Mouse (Mus musculus) left cerebral cortex, adult 2 months (tissue): Measurements from ENCODE around the gene 4932438H23Rik. TPM values are rescaled to one million over a fixed set of nuclear protein-coding genes. Genes with fewer than 3 reads are reported as not detected.
A peak's percentile ranks its signal among the peaks of the same experiment; 100 is the strongest.

Experiments used
- DNase-seq, 2 experiments: peaks; one replicate each; pipeline ENCODE4 v3.0.0; 2021 to 2022; ENCODE audit warnings: low spot score in 2 of 2, mixed read lengths in 1 of 2; ENCODE audit errors: extremely low spot score in 1 of 2
- H3K27ac ChIP-seq: fragments of 200-600 bp; 2 replicates; pipeline ENCODE4 v1.8.1; 2022
- H3K4me3 ChIP-seq: fragments of 200-600 bp; 2 replicates; pipeline ENCODE4 v1.8.1; 2022
- CTCF ChIP-seq: fragments of 200-600 bp; IDR thresholded peaks from 2 replicates; pipeline ENCODE4 v1.8.1; 2022; ENCODE audit warnings: antibody characterized with exemption, mild to moderate bottlenecking, moderate library complexity
- intact Hi-C: fragments of 180-260 bp; cut with DNase I; formaldehyde crosslinking; loops from one replicate; pipeline ENCODE4 v1.15.1; 2025
- total RNA-seq, 2 experiments: library from RNA; stranded (reverse); gene quantifications; 2 replicates each; pipeline ENCODE4 v1.2.3; 2021

Gene 4932438H23Rik
- total RNA-seq, 2 experiments from 2014 or later: 0.72 to 0.91 TPM

DNA sequence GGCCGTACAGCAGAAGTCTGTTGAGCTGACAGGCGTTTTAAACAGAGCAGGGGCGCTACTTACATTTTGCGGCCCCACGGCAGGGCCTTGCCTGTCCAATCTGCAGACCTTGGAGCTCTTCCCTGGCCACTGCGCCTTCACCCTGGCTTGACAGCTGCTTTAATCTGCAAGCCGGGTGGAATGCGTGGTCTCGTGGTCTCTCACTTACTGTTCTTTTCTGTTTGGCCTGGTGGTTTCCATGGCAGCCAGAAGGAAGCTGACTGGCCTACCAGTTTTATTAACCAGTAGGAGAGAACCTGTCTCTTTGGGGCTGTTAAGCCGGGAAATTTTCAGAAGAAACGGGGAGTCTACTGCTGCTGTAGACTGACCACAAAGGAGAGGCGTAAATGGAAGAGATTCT, 26.0 kb downstream of the 4932438H23Rik start:
- no peak overlapping the region for H3K27ac ChIP-seq
- no peak for DNase-seq
- TF ChIP-seq CTCF: no peak
- no peak overlapping the region for H3K4me3 ChIP-seq
- intact Hi-C loops: no loop called here

DNA sequence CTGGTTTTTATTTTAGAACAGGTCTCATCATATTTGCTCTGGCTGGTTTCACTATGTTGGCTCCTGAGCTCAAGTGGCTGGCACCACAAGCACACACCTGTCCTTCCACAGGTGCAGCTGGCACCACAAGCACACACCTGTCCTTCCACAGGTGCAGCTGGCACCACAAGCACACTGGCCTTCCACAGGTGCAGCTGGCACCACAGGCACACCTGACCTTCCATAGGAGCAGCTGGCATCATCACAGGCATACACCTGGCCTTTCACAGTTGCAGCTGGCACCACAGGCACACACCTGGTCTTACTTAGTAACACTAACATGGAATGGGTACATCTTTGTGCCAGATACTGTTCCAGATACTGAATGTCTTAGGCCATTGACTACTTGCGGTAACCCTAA, 27.8 kb downstream of the 4932438H23Rik start:
- no peak for TF ChIP-seq CTCF
- intact Hi-C loops: no loop called here
- DNase-seq: no peak
- H3K27ac ChIP-seq: no peak overlapping the region
- no peak overlapping the region for H3K4me3 ChIP-seq

DNA sequence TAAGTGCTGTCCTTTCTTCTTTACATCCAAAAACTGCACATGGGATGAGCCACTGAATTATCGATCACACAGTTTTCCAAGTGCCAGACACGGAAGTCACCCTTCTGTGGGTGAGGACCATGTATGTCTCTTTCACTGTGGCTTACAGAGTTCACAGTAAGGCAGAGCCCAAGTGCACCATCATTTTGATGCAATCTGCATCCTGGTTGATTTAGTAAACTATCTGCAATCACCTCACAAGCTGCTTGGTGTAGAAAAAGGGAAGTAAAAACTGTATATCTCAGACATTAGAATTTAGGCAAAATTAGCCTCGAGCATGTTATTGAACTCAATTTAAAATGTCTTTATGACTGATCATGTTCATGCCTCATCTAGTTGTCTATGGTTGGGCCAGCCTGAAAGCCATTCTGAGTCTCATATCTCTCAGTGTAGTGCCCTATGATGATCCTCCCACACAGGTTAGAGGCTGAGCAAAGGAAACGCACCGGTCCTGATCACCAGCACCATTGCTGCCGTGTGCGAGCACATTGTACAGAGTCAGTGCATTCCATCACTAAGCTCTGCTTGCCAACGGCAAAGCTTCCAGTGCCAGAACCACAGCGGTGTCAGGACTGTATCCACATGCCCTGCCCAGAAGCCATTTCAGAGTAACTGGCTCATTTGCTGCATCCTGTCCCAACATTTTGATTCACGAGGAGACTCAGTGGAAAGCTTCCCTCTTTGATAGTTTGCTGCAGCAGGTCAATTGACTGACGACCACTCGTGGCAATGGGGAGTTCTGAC, 30.1 kb downstream of the 4932438H23Rik start:
- Histone ChIP-seq H3K27ac (no peak overlapping the region), H3K4me3 (no peak overlapping the region)
- TF ChIP-seq CTCF: no peak
- DNase-seq: no peak
- intact Hi-C loops: no loop called here

DNA sequence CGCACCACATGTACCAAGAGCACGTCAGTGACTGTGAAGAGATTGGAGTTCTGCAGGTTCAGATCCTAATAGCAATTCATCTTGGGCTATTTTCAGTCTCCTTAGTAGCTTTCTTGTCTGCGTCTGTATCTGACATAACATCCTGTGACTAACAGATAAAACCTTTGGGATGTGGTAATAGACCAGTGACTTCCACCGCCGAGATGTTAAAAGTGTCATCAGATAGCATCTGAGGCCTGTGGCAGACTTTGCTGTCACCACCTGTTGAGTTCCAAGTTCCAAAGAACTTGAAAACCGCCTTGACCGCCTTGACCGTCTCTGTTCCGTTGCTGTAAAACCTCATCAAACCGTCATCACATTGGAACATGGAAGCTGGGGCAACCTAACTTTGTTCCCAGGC, 31.1 kb downstream of the 4932438H23Rik start:
- no peak for DNase-seq
- H3K27ac ChIP-seq: no peak overlapping the region
- no peak for TF ChIP-seq CTCF
- intact Hi-C loops: no loop called here
- H3K4me3 ChIP-seq: no peak overlapping the region

DNA sequence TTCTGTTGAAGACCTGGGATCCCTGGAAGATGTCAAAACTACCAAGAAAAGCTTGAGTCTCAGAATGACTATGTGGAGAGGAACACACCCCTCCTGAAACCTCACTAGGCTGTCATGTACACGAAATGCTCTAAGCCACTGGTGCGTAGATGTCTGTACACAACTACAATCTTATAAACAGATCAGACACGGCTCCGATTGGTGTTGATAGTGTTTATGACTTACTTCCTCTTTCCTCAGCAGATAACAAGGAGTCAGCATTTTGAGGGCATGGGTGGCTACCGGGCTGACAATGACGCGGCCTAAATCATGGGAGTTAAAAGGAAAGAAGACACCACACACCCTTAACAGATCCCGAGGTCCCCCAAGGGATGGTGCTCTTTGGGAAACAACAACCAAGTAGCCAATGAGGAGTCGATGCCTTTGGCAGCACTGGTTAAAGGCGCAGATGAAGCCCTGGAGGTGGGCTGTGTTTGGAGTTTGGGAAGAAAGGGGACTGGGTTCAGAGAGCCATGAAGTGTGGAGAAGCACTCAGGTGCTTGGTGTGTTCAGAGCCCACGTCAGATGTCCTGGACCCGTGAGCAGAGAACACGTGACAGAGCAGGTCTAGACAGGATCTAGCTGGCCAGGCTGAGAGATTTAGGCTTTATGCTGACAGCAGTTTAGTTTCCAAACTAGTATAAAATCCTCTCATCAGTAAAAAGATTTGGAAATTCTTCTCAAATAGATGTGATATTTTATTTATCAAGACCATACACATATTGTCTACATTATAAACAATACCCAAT, 33.2 kb downstream of the 4932438H23Rik start:
- H3K27ac ChIP-seq: no peak overlapping the region
- intact Hi-C loops: no loop called here
- DNase-seq: no peak
- no peak for TF ChIP-seq CTCF
- H3K4me3 ChIP-seq: no peak overlapping the region

DNA sequence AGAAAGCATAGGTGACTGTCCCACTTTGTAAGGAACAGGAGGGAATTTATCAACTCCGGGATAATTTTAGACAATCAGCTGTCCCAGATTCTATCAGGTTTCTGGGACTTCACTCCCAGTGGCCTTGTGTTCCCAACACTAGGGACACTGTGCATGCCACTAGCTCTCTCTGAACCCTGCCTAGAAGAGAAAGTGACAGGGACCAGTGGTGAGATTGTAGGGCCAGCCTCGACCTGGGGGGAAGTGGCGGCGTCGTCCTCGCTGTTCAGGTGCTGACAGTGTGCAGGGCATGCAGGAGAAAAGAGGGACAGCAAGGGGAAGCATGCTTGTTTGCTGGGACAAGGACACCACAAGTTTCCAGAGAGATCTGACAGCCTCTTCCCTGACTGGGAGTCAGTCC, 37.2 kb downstream of the 4932438H23Rik start:
- intact Hi-C loops: no loop called here
- H3K4me3 ChIP-seq: no peak overlapping the region
- TF ChIP-seq CTCF: no peak
- DNase-seq: no peak
- no peak overlapping the region for H3K27ac ChIP-seq

DNA sequence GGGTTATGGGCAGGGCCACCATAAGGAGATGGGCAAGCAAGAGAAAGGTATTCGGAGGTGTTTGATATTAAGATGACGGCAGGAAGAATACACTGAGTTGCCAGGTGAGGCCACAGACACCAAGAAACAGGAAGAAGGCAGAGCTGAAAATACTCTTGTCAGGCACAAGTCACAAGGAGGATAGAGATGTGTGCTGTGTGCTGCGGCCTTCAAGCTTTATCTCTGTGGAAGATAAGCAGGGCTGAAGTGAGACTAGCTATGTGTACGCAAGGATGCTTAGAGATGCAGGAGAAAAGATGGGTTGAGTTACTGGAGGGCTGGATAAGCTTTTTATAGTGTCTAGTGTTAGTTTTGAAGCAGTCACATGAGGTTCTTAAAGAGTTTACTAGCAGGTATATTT, 37.7 kb downstream of the 4932438H23Rik start:
- Histone ChIP-seq H3K4me3 (no peak overlapping the region), H3K27ac (no peak overlapping the region)
- DNase-seq: no peak
- intact Hi-C loops: no loop called here
- no peak for TF ChIP-seq CTCF

DNA sequence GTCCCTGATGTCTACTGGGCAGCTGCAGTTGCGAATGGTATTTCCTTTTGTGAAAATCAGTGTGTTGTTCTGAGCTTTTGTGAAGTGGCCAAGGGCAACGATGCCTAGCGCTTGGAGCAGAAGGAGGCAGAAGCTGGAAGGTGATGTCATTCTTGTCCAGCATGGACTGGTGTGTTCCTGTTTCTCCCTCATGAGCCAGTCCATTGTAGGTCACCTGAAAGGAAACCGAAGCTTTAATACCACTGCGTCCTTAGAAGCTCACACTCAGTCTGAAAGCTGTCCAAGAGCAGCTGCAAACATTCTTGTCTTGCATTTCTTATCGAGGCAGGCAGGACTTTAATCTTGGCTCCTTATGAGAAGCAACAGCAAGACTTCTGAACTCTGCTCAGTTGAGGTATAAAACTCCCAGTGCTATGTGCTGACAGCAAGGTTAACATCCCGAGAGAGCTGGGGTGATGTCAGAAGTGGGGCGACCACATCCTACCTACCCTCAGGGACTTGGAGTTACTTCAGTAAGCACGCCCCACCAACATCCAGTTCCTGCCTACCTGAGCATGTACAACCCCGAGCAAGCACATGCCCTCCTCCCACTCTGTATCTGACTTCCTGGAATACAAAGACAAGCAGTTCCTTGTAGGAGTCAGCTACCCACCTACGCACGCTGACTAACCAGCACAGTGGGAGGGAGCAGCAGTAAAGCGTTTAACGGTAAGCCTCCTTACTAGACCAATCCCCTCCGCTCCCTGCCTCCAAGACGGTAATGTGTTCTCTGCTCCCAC, 38.7 kb downstream of the 4932438H23Rik start:
- TF ChIP-seq CTCF: no peak
- intact Hi-C loops: loop anchor here (1.0 kb wide), 1 partner anchor 12 kb away; the partner anchor contains the start of gene Paxbp1
- H3K27ac ChIP-seq: no peak overlapping the region
- DNase-seq: peak; percentile 50 to 66
- no peak overlapping the region for H3K4me3 ChIP-seq

DNA sequence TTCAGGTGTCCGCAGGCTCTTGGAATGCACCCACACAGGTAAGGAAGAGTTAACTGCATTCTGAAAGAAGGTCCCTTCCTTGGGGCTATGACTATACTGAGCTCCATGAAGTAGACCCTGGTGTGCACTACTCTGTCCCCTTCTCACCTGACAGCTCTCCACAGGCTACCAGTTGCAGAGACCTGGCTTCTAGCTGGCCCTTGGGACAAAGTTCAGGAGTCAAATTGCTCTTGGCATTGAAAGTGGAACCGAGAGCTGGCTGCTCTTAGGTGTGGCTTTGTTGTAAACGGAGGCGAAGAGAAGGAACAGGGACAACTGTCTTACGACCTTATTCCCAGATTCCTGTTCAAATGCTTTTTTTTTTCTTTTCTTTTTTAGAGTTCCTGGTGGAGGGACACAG, 39.8 kb downstream of the 4932438H23Rik start:
- Histone ChIP-seq H3K4me3 (no peak overlapping the region), H3K27ac (no peak overlapping the region)
- intact Hi-C loops: no loop called here
- no peak for DNase-seq
- no peak for TF ChIP-seq CTCF

DNA sequence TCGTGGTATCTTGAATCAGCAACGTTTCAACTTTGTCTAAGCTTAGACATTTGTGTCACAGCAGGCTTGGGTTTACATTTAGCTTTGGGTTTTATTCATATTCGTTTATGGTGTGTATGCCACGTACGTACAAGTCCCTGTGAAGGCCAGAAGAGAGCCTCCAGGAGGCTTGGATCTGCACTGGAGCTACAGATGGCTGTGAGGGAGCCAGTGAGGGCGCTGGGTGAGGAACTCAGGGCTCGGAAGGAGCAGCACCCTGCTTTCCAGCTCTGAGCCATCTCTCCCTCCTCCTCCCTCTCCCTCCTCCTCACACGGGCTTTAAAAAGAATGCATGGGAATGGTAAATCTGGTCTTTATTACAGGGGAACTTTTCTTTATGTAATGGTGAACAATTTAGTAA, 41.3 kb downstream of the 4932438H23Rik start:
- no peak for TF ChIP-seq CTCF
- no peak for DNase-seq

DNA sequence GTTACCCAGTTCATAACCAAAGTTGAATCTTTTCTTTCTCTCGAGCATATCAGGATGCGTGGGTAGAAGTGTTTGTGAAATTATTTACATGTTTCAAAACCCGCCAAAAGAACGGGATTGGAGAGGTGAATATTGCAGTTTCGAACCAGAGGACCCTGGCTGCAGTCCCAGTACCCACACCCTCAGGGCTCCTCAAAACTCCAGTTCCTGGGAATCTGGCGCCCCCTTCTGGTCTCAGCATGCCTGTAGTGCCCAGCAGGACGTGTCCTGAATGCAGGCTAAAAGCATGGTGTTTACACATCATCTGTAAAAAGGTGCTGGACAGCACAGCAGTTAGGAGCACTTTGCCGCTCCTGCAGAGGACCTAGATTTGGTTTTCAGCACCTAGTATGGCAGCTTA, 49.4 kb downstream of the 4932438H23Rik start:
- peak; percentile 57 for TF ChIP-seq CTCF
- no peak overlapping the region for H3K27ac ChIP-seq
- intact Hi-C loops: loop anchor here (2.0 to 10.0 kb wide), 2 partner anchors 35 to 599 kb away; partner anchors contain the start of genes Gart, Son and Synj1
- no peak overlapping the region for H3K4me3 ChIP-seq
- no peak for DNase-seq

More for the DNA sequence above, 41.3 kb downstream of the 4932438H23Rik start:
- Histone ChIP-seq H3K27ac (no peak overlapping the region), H3K4me3 (no peak overlapping the region)
- intact Hi-C loops: no loop called here
